10 mouse cellular contexts compared by ENCODE assay signal in the genomic region with DNA sequence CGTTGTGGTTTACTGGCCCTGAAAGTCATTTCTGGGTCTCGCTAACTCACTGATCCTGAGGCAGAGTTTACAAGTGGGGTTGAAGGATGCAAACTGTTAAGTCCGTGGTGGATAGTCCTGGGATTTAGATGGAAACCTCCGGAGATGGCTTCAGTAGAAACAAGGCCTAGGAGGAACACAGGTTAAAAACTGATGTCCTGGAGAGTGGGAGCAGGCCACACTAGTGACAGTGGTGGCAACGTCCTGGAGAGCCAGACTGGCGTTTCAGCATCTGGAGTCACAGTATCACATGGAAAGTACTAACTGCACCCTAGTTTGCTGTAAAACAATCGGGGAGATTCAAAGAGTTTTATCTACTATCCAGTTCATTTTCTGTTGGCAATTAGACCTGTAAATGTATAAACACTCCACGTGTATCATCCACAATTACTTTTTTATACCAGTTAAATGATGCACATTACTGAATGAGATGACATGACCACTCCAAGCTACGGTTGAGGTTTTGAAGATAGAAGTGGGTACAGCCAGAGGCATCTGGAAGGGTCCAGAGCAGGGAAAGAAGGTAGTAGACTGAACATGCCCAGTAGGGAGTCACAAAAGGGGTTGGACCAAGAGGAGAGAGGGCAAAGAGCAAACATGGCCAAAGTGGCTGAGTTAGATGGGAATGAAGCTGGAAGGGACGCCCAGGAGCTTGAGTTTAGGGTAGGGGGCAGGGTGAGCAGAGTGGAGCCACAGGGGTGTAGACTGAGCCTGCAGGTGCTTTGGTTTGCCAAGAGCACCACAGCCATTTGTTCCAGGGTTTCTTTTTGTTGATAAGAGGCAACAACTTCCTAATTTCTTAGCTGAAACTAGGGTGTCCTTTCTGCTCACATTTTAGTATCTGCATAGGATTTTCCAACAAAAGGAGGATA. TPM values are rescaled to one million over a fixed set of nuclear protein-coding genes. Genes with fewer than 3 reads are reported as not detected.
A peak's percentile ranks its signal among the peaks of the same experiment; 100 is the strongest.
DNase-seq lines count a peak whose midpoint lies in the region; TF ChIP-seq lines count a peak whose summit lies in the region.
"Had no signal": no experiment of that assay in that cellular context is flagged by ENCODE, and none has a peak within 500 bp of the region (broad histone marks: within the 10 kb centered on the region; RNA-seq: fewer than 3 reads in every experiment).

No protein-coding gene starts in this region.

- H3K9me3 ChIP-seq in ES-E14 (ENCODE audit: control insufficient read depth, insufficient read depth, low read depth, low read length), result no peaks in the 10 kb centered on the region

- no peak for TF ChIP-seq CTCF in bone marrow, adult 2 months (IDR thresholded peaks at IDR 0.05; ENCODE audit: control insufficient read depth, insufficient read depth, low read length)

- no peak for TF ChIP-seq POLR2A in bone marrow, adult 2 months (IDR thresholded peaks at IDR 0.05; ENCODE audit: borderline replicate concordance, control insufficient read depth, low read depth, low read length)

- H3K36me3 ChIP-seq in ES-E14 (ENCODE audit: control insufficient read depth, insufficient read depth, low read length, poor library complexity, severe bottlenecking), result peaks cover 41% of the 10 kb centered on the region

- in situ Hi-C loops in ES-E14 (cut with MboI; ENCODE audit: low sequenced_read_pairs in 2 of 2, unreplicated experiment in 2 of 2), result no loop called here

- WGBS in bone marrow, adult 2 months, result 68% methylated on average over 10 of the region's 10 CpGs

- no peak overlapping the region for H3K9ac ChIP-seq in ES-E14 (ENCODE audit: insufficient read depth, low read depth, low read length, poor library complexity, severe bottlenecking)
- H3K9ac ChIP-seq: liver, embryonic 14.5 days had no signal

- peaks cover 0 to 24% of the 10 kb centered on the region in 2 experiments; a peak in 2 of 4 replicates for H3K4me1 ChIP-seq in ES-E14 (ENCODE audit: control insufficient read depth in 2 of 2, insufficient read depth in 2 of 2, low read length in 2 of 2, poor library complexity in 1 of 2)
- peaks cover 2% of the 10 kb centered on the region; the same call in 1 of the 2 replicates for H3K4me1 ChIP-seq in bone marrow, adult 2 months (ENCODE audit: control insufficient read depth, insufficient read depth, low read length)

- peak; percentile 64 for DNase-seq in kidney, adult 9 months
- no peak for DNase-seq in kidney, postnatal 10 days
- DNase-seq in ES-E14 (ENCODE audit: low read depth, low spot score), result no peak
- DNase-seq in kidney, postnatal 25 days, result peak; percentile 43 to 76
- no peak for DNase-seq in retina, embryonic 14.5 days (ENCODE audit: low spot score)
- no peak for DNase-seq in ovary, postnatal 10 days (ENCODE audit: low spot score)
- DNase-seq: heart, postnatal 14 days; retina, postnatal 1 day had no signal

- H3K27ac ChIP-seq in ES-E14 (ENCODE audit: insufficient read depth, low read depth, low read length, poor library complexity, severe bottlenecking), result no peak overlapping the region
- H3K27ac ChIP-seq in bone marrow, adult 2 months (ENCODE audit: control insufficient read depth, insufficient read depth, low read depth, low read length, poor library complexity), result peak overlapping the region; percentile 27; the same call in 1 of the 2 replicates
- H3K27ac ChIP-seq: liver, embryonic 14.5 days had no signal

- H3K4me3 ChIP-seq in ES-E14 (ENCODE audit: insufficient read depth in 1 of 2, low read depth in 1 of 2, low read length in 2 of 2, poor library complexity in 1 of 2, severe bottlenecking in 1 of 2), result no peak overlapping the region
- no peak overlapping the region for H3K4me3 ChIP-seq in bone marrow, adult 2 months (replicated peaks; ENCODE audit: control insufficient read depth, low read depth, low read length)

TF ChIP-seq in ES-E14, 5 proteins besides CTCF, POLR2A, EP300 and RAD21:
- TF ChIP-seq CHD2 (IDR thresholded peaks at IDR 0.05; ENCODE audit: low read depth, low read length), result 0 out of 2 replicates have a peak, but pooled peaks have one; percentile 21
- no peak for TF ChIP-seq ZNF384 (IDR thresholded peaks at IDR 0.05; ENCODE audit: low read depth, low read length)

RNA-seq across cellular contexts. Expression of a gene that starts 1.8 kb away (rescaled TPM):
- total RNA-seq in ES-E14 (2012; rRNA removed), result 64.1 and 75.6 TPM in 2 replicates
- polyA plus RNA-seq in bone marrow, adult 2 months (2011; ENCODE audit: insufficient read depth, insufficient read length, low replicate concordance, missing spikeins), result 64.4 and 98.5 TPM in 2 replicates

RNA-seq across cellular contexts. Expression of a gene that starts 10.4 kb away (rescaled TPM):
- 5.5 and 9.6 TPM in 2 replicates for total RNA-seq in ES-E14 (2012; rRNA removed)
- polyA plus RNA-seq in bone marrow, adult 2 months (2011; ENCODE audit: insufficient read depth, insufficient read length, low replicate concordance, missing spikeins), result 31.4 and 67.1 TPM in 2 replicates

RNA-seq across cellular contexts. Expression of a gene that starts 14.9 kb away (rescaled TPM):
- total RNA-seq in ES-E14 (2012; rRNA removed), result 464 and 530 TPM in 2 replicates
- 274 and 541 TPM in 2 replicates for polyA plus RNA-seq in bone marrow, adult 2 months (2011; ENCODE audit: insufficient read depth, insufficient read length, low replicate concordance, missing spikeins)

RNA-seq across cellular contexts. Expression of a gene that starts 34.5 kb away (rescaled TPM):
- total RNA-seq in ES-E14 (2012; rRNA removed), result 17.2 and 18.9 TPM in 2 replicates
- 29.1 and 94.3 TPM in 2 replicates for polyA plus RNA-seq in bone marrow, adult 2 months (2011; ENCODE audit: insufficient read depth, insufficient read length, low replicate concordance, missing spikeins)

RNA-seq across cellular contexts. Expression of a gene that starts 40.4 kb away (rescaled TPM):
- 0.42 and 0.89 TPM in 2 replicates for total RNA-seq in ES-E14 (2012; rRNA removed)
- polyA plus RNA-seq in bone marrow, adult 2 months (2011; ENCODE audit: insufficient read depth, insufficient read length, low replicate concordance, missing spikeins), result not detected in 2 replicates

Comparison
In these comparisons a context has a peak if more than half of its experiments do, and no peak if none do; other contexts are left out.
1. DNase-seq: peak in kidney, adult 9 months (single experiment) and kidney, postnatal 25 days (2 of 2); none in kidney, postnatal 10 days (single experiment), ES-E14 (single experiment), retina, embryonic 14.5 days (single experiment) and ovary, postnatal 10 days (single experiment).